Mouse (Mus musculus): ENCODE measurements around the gene Isca1.
"Not testable (repeated sequence)": the region's sequence is repeated elsewhere in the genome, so short reads cannot be mapped to it uniquely, and the experiment has no call there.

DNA sequence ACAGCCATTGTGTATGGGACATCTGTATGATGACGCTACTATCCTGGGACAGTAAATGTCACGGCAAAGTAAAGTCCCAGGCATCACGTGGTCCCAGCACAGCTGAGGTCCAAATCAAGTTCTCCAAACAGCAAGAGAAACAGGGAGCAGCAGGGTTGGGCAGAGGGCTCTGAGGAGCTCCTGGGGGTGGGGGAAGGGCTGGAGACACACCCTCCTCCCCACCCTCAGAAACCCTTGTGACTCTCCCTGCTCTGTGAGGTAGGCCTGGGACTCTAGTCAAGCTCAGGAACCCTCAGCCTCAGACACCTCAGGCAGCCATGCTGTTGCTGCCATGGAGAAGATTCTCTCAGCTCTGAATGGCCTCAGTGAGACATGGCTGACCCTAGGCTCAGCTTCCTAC, 57.6 kb downstream of the Isca1 start, which contains the start of gene Spata31d1b:
- not testable (repeated sequence) for TF ChIP-seq POLR2A, CTCF (IDR thresholded peaks at IDR 0.05; ENCODE audit: extremely low read depth, insufficient read depth, low read length)
